Mouse (Mus musculus) heart, adult 8-10 months (tissue): ENCODE measurements around the gene Cd200r1. TPM values are rescaled to one million over a fixed set of nuclear protein-coding genes. Genes with fewer than 3 reads are reported as not detected.

ENCODE experiments used
- total RNA-seq, 4 experiments: library from RNA; stranded (reverse); gene quantifications; 2 replicates each; pipeline ENCODE4 v1.2.4; 2022

The Cd200r1 gene
- total RNA-seq, 4 experiments from 2014 or later: 0.27 to 0.63 (median 0.28) TPM; not detected in 1

Other genes starting within 250 kb of the Cd200r1 start
- gene Boc, start 206.8 kb upstream of the Cd200r1 start, total RNA-seq: 1 to 10 TPM; 3.5 to 4.0 (median 3.8) TPM
- 1 to 10 TPM; 4.1 to 6.4 (median 5.2) TPM for gene Nepro, start 41.4 kb upstream of the Cd200r1 start, total RNA-seq
- gene Gtpbp8, start 19.4 kb upstream of the Cd200r1 start, total RNA-seq: 10 to 100 TPM in 3 of 4 experiments, 1 to 10 TPM in 1; 9.6 to 11.7 (median 10.9) TPM
- under 1 TPM in 1 of 4 experiments, not detected in 3; 0.14 TPM for gene Cd200r4, start 46.0 kb downstream of the Cd200r1 start, total RNA-seq
- under 1 TPM in 1 of 4 experiments, not detected in 3; 0.14 TPM for gene Cd200r2, start 101.4 kb downstream of the Cd200r1 start, total RNA-seq
- not detected for gene Cd200r3, start 177.9 kb downstream of the Cd200r1 start, total RNA-seq